Mouse (Mus musculus) megakaryocyte, embryonic 14.5 days (primary cell): ENCODE results near the gene Srrt.

Source experiments
- FLI1 ChIP-seq: IDR thresholded peaks from 2 replicates; pipeline ENCODE4 v1.6.1; 2012; ENCODE audit warnings: low read length, inconsistent platforms, mixed read lengths
- GATA1 ChIP-seq: IDR thresholded peaks from 3 replicates; pipeline ENCODE4 v1.6.1; 2012; ENCODE audit warnings: mixed read lengths, low read length, inconsistent platforms, borderline replicate concordance

DNA sequence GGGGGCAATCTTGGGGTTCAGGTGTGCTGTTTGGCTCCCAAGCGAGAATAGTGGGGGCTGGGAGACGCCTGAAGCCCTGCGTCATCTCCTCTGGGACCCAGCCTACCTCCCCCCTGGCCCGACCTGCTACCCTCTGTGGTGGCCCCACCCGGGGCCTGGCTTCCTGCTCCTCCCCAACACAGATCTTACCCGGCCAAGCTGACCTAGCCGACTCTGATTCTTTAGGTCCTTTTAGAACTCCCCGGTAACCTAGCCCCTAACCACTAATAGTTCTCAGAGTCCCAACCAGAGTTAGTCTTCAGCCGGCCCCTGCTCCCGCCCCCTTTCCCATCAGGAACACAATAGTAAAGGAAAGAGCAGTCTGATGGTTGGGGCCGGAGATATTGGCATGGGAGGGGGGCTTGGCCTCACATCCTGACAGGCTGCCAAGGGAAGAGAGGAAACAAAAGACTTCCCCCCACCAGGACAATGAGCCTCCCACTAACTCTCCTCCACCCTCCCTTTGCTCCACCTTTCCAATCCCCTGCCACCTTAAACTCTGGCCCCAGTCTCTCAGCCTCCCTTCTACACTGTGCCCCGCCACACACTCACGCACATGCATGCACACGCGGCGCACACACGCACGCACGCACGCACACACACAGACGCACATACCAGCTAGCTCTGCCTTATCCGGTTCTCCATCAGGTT lies 32.0 kb upstream of the Srrt start:
- TF ChIP-seq GATA1 (no peak), FLI1 (no peak)
